Mouse (Mus musculus) midbrain, embryonic 13.5 days (tissue): ENCODE measurements around the gene Tbx3. TPM values are rescaled to one million over a fixed set of nuclear protein-coding genes. Genes with fewer than 3 reads are reported as not detected.

Source experiments
- ATAC-seq: fragments of 200-750 bp; cut with Nextera tagmentation; 2 replicates; pipeline ENCODE4 v1.8.0; 2017; ENCODE audit warnings: mild to moderate bottlenecking, moderate TSS enrichment, moderate library complexity
- H3K27ac ChIP-seq: fragments of 300-500 bp; sonication (generic); 2 replicates; pipeline ENCODE4 v1.5.1; 2015; ENCODE audit warnings: inconsistent platforms, mild to moderate bottlenecking, moderate library complexity
- H3K27me3 ChIP-seq: fragments of 300-500 bp; sonication (generic); 2 replicates; pipeline ENCODE4 v1.6.1; 2015; ENCODE audit warnings: mild to moderate bottlenecking, inconsistent platforms
- H3K36me3 ChIP-seq: fragments of 300-500 bp; sonication (generic); 2 replicates; pipeline ENCODE4 v1.6.1; 2015; ENCODE audit warnings: mild to moderate bottlenecking, inconsistent platforms
- H3K4me1 ChIP-seq: fragments of 300-500 bp; sonication (generic); replicated peaks from 2 replicates; pipeline ENCODE4 v1.6.1; 2015; ENCODE audit warnings: inconsistent platforms
- H3K4me2 ChIP-seq: fragments of 300-500 bp; sonication (generic); replicated peaks from 2 replicates; pipeline ENCODE4 v1.6.1; 2015; ENCODE audit warnings: moderate library complexity, mild to moderate bottlenecking, inconsistent platforms
- H3K4me3 ChIP-seq: fragments of 300-500 bp; sonication (generic); replicated peaks from 2 replicates; pipeline ENCODE4 v1.5.1; 2015; ENCODE audit warnings: mild to moderate bottlenecking, inconsistent platforms
- H3K9ac ChIP-seq: fragments of 300-500 bp; sonication (generic); replicated peaks from 2 replicates; pipeline ENCODE4 v1.6.1; 2015; ENCODE audit warnings: mild to moderate bottlenecking, inconsistent platforms
- H3K9me3 ChIP-seq: fragments of 300-500 bp; sonication (generic); 2 replicates; pipeline ENCODE4 v1.6.1; 2016; ENCODE audit warnings: mild to moderate bottlenecking, inconsistent platforms
- WGBS: fragments of 180-500 bp; shearing (Covaris S2); methylation state at CpG from one replicate; pipeline ENCODE4 v1.1.7; 2015; 5-methylcytosine and 5-hydroxymethylcytosine counted together
- polyA plus RNA-seq: library from polyadenylated mRNA; unstranded; fragments of >200 nt; fragmentation: Nextera tagmentation; extraction: Ambion mirVana; gene quantifications from 2 replicates; pipeline ENCODE4 v1.2.1, GENCODE M21; 2015

Tbx3 gene
- polyA plus RNA-seq, 1 experiment from 2014 or later: 2.3 TPM

DNA sequence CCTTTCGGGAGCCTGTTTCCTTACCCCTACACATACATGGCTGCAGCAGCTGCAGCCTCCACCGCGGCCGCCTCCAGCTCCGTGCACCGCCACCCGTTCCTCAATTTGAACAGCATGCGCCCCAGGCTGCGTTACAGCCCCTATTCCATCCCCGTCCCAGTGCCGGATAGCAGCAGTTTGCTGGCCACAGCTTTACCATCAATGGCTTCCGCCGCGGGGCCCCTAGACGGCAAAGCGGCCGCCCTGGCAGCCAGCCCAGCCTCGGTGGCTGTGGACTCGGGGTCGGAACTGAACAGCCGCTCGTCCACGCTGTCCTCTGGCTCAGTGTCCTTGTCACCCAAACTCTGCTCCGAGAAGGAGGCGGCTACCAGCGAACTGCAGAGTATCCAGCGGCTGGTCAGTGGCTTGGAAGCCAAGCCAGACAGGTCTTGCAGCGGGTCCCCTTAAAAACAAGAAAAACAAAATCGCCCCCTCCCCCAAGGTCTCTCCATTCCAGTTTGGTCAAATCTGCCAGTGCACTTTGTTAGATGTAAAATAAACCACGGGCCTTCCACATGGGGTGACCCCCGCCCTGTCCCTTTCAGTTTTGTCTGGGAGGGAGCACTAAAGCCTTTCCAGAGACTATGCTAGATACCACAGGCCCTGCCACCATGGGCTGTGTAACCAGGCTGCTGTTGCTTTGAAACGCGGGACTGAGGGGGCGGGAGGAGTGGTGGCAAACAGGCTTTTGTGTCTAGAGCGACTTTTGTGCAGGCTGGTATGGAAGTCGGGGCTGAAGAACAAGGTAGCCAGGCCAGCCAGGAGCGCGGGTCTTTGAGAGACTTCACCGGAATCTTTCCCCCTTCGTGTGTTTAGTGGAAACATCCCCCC lies 12.4 kb downstream of the Tbx3 start:
- WGBS: under 1% methylated on average over 40 of the region's 40 CpGs
- Histone ChIP-seq H3K9me3 (no peaks in the 10 kb centered on the region), H3K27ac (no peak overlapping the region), H3K27me3 (peaks cover 98% of the 10 kb centered on the region), H3K36me3 (no peaks in the 10 kb centered on the region), H3K4me3 (no peak overlapping the region), H3K9ac (no peak overlapping the region), H3K4me2 (no peak overlapping the region), H3K4me1 (peaks cover 13% of the 10 kb centered on the region; the same call in 1 of the 2 replicates)
- no peak for ATAC-seq

DNA sequence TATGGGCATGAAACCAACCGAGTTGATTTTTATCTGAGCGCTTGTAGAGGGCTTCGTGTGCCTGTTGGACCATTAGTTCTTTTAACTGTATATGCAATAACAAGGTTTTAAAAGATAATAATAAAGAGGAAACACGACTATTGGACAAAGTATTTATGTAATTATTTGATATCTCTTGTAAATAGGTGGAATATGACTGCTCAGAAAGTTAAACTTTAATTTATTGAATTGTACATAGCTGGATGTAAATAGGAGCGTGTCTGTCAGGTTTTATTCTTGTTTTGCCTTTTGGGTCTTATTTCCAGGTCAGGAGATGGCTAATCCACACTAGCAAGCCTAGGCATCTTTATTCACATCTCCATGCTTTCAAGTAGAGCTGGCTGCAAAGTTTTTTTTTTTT lies 13.4 kb downstream of the Tbx3 start:
- Histone ChIP-seq H3K4me3 (no peak overlapping the region), H3K36me3 (no peaks in the 10 kb centered on the region), H3K4me1 (peaks cover 13% of the 10 kb centered on the region; the same call in 1 of the 2 replicates), H3K4me2 (no peak overlapping the region), H3K27ac (no peak overlapping the region), H3K9me3 (no peaks in the 10 kb centered on the region), H3K9ac (no peak overlapping the region), H3K27me3 (peaks cover 98% of the 10 kb centered on the region)
- WGBS: 6% methylated on average over 5 of the region's 5 CpGs
- no peak for ATAC-seq

DNA sequence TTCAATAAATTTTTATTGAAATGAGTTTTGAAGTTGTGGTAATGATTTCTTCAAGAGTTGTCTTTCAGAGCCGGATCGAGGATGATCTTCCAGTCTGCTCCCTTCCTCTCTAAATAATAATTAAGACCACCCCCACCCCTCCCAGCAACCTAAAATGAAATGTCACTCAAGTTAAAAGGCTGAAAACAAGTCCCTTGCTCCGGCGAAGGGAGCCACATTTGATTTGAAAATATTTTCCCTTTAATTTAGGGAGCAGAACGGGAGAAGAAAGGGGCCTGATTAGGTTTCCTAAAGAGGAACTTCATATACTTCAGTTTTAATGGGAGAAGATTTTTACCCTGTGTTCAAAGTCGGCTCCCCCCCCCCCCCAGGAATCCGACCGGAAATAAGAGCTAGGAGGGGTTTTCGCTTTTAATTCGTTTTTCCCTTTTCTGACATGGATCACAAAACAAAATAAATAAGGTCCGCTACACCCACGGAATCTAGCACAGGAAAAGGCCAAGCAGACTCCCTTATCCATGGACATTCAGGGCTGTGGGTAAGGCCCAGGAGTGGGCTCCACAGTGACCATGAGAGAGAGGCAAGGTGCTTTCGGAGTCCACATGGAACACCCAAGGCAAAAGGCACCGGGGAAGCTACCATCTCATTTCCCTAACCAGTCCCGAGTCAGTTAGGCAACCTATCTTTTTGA lies 14.4 kb downstream of the Tbx3 start:
- Histone ChIP-seq H3K9me3 (no peaks in the 10 kb centered on the region), H3K4me1 (peaks cover 13% of the 10 kb centered on the region; the same call in 1 of the 2 replicates), H3K9ac (no peak overlapping the region), H3K27me3 (peaks cover 98% of the 10 kb centered on the region), H3K27ac (no peak overlapping the region), H3K36me3 (no peaks in the 10 kb centered on the region), H3K4me2 (no peak overlapping the region), H3K4me3 (no peak overlapping the region)
- 1% methylated on average over 15 of the region's 15 CpGs for WGBS
- ATAC-seq: no peak

DNA sequence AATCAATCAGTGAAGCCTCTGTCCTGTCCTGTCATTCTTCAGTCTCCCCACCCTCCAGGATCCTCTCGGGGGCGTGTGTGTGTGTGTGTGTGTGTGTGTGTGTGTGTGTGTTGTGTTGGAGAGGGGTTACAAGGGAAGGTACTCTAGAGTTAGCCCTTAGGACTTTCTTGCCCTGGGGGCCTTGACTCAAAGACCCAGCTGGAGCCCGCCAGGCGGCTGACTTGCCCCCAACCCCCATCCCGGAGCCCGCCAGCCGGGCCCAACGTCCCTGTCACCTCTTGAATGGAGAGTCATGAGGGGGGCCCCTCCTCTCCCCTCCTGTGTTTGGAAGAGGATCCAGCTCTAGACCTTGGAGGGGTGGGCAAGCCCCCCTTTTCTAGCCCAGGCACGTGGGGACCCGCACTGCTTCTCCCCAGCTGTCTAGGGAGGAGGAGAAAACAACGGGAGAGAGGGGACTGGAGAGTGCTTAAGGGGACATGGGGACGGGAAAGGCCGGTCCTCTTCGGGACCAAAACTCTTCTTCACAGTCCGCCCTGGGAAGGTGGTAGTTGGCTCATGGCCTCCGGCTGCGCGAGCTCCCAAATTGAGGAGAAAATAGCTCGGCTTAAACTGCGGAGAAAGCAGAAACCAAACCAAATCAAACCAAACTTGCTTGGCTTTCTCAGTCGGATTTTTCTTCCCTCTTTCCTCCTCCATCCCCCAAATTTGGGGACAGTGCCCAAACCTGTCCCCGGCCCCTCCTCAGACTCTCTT lies 15.2 kb downstream of the Tbx3 start:
- Histone ChIP-seq H3K27me3 (peaks cover 98% of the 10 kb centered on the region), H3K4me2 (peak overlapping the region; percentile 12; the same call in 1 of the 2 replicates), H3K4me3 (peak overlapping the region; percentile 6; the same call in 1 of the 2 replicates), H3K9ac (no peak overlapping the region), H3K27ac (no peak overlapping the region), H3K36me3 (no peaks in the 10 kb centered on the region), H3K9me3 (no peaks in the 10 kb centered on the region), H3K4me1 (peaks cover 9% of the 10 kb centered on the region; the same call in 1 of the 2 replicates)
- under 1% methylated on average over 22 of the region's 22 CpGs for WGBS
- no peak for ATAC-seq

DNA sequence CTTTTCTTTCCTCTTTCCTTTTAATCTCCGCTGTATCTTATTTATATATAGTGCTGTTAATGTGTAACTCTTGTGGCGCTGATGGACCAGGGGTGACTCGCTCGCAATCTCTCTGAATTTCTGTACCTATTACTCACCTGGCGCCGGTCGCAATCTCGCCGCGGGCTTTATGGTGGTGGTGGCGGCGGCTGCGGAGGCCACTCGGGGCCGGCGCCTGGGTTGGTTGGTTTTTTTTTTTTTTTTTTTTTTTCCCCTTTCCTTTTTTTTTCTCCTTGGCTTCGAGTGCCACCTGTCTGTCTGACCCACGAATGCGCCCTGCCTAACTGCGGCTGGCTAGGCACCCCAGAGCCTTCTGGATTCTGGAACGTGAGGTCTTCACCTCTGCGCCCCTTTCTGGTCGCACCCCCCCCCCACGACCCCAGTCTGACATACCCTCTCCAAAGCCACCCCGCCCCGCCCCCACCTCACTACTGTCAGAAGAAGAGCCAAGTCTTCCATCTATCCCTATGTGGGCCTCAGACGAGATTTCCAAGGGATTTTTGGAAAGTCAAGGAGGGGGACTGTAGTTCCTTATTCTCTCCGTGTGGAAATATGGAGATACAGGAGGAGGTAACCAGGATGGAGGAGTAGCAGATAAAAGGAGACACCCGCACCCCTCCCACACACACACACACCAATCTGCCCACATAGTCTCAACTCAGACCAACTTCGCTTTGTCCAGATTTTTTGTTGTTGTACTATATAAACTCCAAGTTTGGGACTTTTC lies 15.9 kb downstream of the Tbx3 start:
- Histone ChIP-seq H3K9me3 (no peaks in the 10 kb centered on the region), H3K4me3 (peak overlapping the region; percentile 6; the same call in 1 of the 2 replicates), H3K9ac (no peak overlapping the region), H3K36me3 (no peaks in the 10 kb centered on the region), H3K27ac (no peak overlapping the region), H3K4me2 (peak overlapping the region; percentile 12; the same call in 1 of the 2 replicates), H3K4me1 (peaks cover 8% of the 10 kb centered on the region; the same call in 1 of the 2 replicates), H3K27me3 (peaks cover 97% of the 10 kb centered on the region)
- ATAC-seq: no peak
- WGBS: 2% methylated on average over 30 of the region's 30 CpGs

DNA sequence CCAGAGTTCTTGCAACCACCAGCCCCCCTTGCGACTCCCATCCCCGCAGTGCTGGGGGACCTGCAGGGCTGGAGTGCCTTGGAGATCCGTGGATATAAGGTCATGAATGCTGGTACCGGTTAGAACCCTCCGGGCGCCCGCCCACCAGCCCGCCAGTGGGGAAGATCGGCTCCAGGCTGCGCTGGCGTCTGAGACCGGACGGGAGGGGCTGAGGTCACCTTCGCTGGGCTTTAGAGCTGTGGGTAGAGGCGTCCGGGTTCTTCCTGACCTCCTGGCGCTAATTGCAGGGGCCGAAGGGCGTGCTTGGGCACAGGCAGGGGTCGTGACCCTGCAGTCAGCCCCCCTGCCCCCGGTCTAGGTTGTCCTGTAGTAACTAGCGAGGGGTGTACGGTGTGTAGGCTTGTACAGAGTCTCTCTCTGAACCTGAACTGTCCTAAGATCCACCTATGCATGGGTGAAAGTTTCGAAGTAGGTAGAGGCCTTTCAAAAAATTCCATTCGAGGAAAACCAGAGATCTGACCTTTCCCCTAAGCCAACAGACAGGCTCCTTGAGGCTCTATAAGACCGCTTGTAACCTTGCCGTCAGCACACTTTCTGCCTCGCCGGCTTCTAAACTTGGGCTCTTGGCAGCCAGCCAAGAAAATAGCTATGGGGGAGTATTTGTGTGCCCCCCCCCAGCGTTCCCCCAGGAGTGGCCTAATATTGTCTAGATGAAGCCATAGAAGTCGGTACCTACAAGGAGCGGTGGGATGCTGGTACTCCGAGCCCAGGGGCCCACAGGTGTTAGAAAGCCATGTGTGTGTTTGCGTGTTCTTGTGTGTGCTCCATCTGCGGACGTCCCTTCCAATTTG lies 16.8 kb downstream of the Tbx3 start:
- H3K4me2 ChIP-seq: no peak overlapping the region
- WGBS: 3% methylated on average over 36 of the region's 36 CpGs
- H3K9me3 ChIP-seq: no peaks in the 10 kb centered on the region
- H3K27ac ChIP-seq: no peak overlapping the region
- no peaks in the 10 kb centered on the region for H3K36me3 ChIP-seq
- ATAC-seq: 0 out of 2 replicates have a peak, but pooled peaks have one; percentile 14
- H3K4me1 ChIP-seq: peaks cover 8% of the 10 kb centered on the region; the same call in 1 of the 2 replicates
- peaks cover 97% of the 10 kb centered on the region for H3K27me3 ChIP-seq
- no peak overlapping the region for H3K4me3 ChIP-seq
- H3K9ac ChIP-seq: no peak overlapping the region

DNA sequence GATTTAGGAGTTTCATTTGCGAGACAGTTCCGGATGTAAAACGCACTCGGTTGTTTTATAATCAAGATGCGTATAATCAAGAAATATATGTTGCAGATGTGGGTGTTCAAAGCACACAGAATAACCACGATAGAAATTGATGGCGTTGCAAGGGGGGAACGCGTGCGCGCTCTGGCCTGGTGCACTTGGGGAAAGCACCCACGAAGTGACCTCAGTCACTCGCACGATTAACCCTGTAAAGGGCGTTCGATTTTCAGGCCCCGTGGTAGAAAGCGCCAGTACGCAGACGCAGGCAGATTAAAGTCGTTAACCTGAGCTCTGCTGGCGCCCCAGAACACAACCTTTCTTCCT lies 17.4 kb downstream of the Tbx3 start:
- peaks cover 97% of the 10 kb centered on the region for H3K27me3 ChIP-seq
- H3K4me1 ChIP-seq: peaks cover 8% of the 10 kb centered on the region; the same call in 1 of the 2 replicates
- ATAC-seq: no peak
- H3K27ac ChIP-seq: no peak overlapping the region
- H3K4me3 ChIP-seq: no peak overlapping the region
- no peak overlapping the region for H3K4me2 ChIP-seq
- no peak overlapping the region for H3K9ac ChIP-seq
- WGBS: 4% methylated on average over 22 of the region's 22 CpGs
- no peaks in the 10 kb centered on the region for H3K9me3 ChIP-seq
- H3K36me3 ChIP-seq: no peaks in the 10 kb centered on the region

DNA sequence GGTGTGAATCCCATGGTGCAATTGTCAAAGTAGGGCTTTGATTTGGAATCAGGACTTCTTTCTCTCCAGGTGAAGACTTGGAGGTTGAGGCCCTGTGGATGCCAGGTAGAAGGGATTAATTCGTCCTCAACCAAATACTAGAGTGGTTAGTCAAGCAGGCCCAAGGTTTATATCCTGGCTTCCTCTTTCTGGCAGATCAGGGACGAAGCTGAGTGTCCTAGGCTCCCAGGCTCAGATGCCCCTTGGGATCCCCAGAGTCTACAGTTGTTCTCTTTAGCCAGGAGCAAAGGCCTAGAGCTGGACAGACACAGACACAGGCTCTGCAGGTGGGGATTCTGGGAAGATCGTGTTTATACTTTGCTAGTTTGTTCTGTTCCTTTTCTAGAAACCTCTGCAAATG lies 17.8 kb downstream of the Tbx3 start:
- no peak overlapping the region for H3K27ac ChIP-seq
- no peak for ATAC-seq
- H3K27me3 ChIP-seq: peaks cover 97% of the 10 kb centered on the region
- no peak overlapping the region for H3K4me3 ChIP-seq
- no peaks in the 10 kb centered on the region for H3K36me3 ChIP-seq
- H3K9ac ChIP-seq: no peak overlapping the region
- peaks cover 8% of the 10 kb centered on the region; the same call in 1 of the 2 replicates for H3K4me1 ChIP-seq
- 11% methylated on average over 3 of the region's 3 CpGs for WGBS
- H3K9me3 ChIP-seq: no peaks in the 10 kb centered on the region
- H3K4me2 ChIP-seq: no peak overlapping the region

DNA sequence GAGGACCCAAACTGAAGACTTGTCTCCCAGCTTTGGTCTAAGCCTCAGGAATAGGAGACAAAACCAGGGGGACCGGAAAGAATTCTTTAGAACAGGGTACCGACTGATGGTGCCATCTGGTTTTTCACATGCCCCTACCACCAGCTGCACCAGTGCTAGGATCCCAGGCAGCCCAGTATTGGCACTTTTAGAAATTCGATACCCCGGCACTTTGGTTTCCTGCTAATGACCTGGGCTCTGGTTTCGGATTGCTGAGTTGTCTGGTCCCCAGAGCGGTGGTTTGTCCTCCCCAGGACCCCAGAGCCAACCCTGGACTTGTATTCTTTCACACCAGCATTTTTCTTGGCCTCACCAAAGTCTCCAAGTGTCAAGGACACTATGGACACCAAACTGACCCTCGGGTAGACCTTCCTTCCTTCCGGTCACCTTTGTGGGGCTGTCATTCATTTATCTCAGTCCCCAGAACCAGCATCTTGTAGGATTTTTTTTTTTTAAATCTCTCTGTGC lies 18.5 kb downstream of the Tbx3 start:
- H3K4me2 ChIP-seq: no peak overlapping the region

DNA sequence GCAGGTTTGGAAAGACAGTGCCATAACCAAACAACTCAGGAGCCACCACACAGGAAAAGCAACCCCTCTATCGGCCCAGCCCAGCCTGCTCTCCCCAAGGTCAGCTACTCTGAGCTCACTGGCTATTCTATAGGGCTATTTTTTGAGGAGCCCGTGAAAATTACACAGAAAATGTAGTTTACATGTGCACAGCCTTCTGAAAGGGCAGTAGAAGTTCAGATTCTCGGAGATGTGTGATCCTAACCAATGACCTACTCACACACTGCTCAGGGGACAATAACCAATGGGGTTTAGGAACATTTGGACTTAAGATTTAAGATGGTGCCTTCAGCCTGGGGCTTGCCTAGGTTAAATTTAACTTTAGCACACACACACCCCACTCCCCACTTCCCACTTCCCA lies 19.0 kb downstream of the Tbx3 start:
- peaks cover 8% of the 10 kb centered on the region; the same call in 1 of the 2 replicates for H3K4me1 ChIP-seq
- no peak overlapping the region for H3K4me2 ChIP-seq
- no peaks in the 10 kb centered on the region for H3K36me3 ChIP-seq
- H3K4me3 ChIP-seq: no peak overlapping the region
- H3K27ac ChIP-seq: no peak overlapping the region
- no peak for ATAC-seq
- peaks cover 96% of the 10 kb centered on the region for H3K27me3 ChIP-seq
- H3K9ac ChIP-seq: no peak overlapping the region
- WGBS: 38% methylated on average over 3 of the region's 3 CpGs
- no peaks in the 10 kb centered on the region for H3K9me3 ChIP-seq

More for the DNA sequence above, 18.5 kb downstream of the Tbx3 start:
- no peak overlapping the region for H3K4me3 ChIP-seq
- ATAC-seq: no peak
- peaks cover 8% of the 10 kb centered on the region; the same call in 1 of the 2 replicates for H3K4me1 ChIP-seq
- WGBS: 23% methylated on average over 8 of the region's 8 CpGs
- no peaks in the 10 kb centered on the region for H3K36me3 ChIP-seq
- H3K27ac ChIP-seq: no peak overlapping the region
- peaks cover 97% of the 10 kb centered on the region for H3K27me3 ChIP-seq
- H3K9me3 ChIP-seq: no peaks in the 10 kb centered on the region
- H3K9ac ChIP-seq: no peak overlapping the region
